Mouse (Mus musculus): ENCODE measurements around the gene Rbbp8nl. TPM values are rescaled to one million over a fixed set of nuclear protein-coding genes. Genes with fewer than 3 reads are reported as not detected.

The Rbbp8nl gene
- polyA plus RNA-seq, 1 experiment from 2014 or later = not detected

GRCm38 (mm10) chr2:180243108-180243507 is 46.6 kb downstream of the Rbbp8nl start:
- H3K27ac ChIP-seq (replicated peaks; ENCODE audit: low read depth, low read length) = no peak overlapping the region
- DNase-seq (no peak), ATAC-seq (ENCODE audit: low FRiP score, low TSS enrichment) (no peak)
- no peaks in the 10 kb centered on the region for H3K9me3 ChIP-seq (ENCODE audit: control insufficient read depth, low read length)
- no peaks in the 10 kb centered on the region for H3K27me3 ChIP-seq (ENCODE audit: control insufficient read depth, insufficient read depth, low read length)
- WGBS = 88% methylated on average over 4 of the region's 4 CpGs
- no peak overlapping the region for H3K9ac ChIP-seq (replicated peaks; ENCODE audit: low read length)
- H3K4me1 ChIP-seq (ENCODE audit: control insufficient read depth, insufficient read depth, low read length) = no peaks in the 10 kb centered on the region
- H3K4me3 ChIP-seq (replicated peaks; ENCODE audit: low read depth, low read length) = no peak overlapping the region
- no peak overlapping the region for H3K4me2 ChIP-seq (ENCODE audit: low read length)
- no peaks in the 10 kb centered on the region for H3K36me3 ChIP-seq (ENCODE audit: control insufficient read depth, insufficient read depth, low read length)

GRCm38 (mm10) chr2:180238591-180238990 is 51.1 kb downstream of the Rbbp8nl start:
- Histone ChIP-seq H3K9ac (replicated peaks; ENCODE audit: low read length) (no peak overlapping the region), H3K36me3 (ENCODE audit: control insufficient read depth, insufficient read depth, low read length) (no peaks in the 10 kb centered on the region), H3K9me3 (ENCODE audit: control insufficient read depth, low read length) (no peaks in the 10 kb centered on the region), H3K4me2 (ENCODE audit: low read length) (no peak overlapping the region), H3K27ac (replicated peaks; ENCODE audit: low read depth, low read length) (no peak overlapping the region), H3K4me3 (replicated peaks; ENCODE audit: low read depth, low read length) (no peak overlapping the region), H3K4me1 (ENCODE audit: control insufficient read depth, insufficient read depth, low read length) (no peaks in the 10 kb centered on the region), H3K27me3 (ENCODE audit: control insufficient read depth, insufficient read depth, low read length) (no peaks in the 10 kb centered on the region)
- no peak for DNase-seq
- no peak for ATAC-seq (ENCODE audit: low FRiP score, low TSS enrichment)
- WGBS = 90% methylated on average over 5 of the region's 5 CpGs

GRCm38 (mm10) chr2:180237601-180238345 is 51.9 kb downstream of the Rbbp8nl start:
- Histone ChIP-seq H3K4me2 (ENCODE audit: low read length) (no peak overlapping the region), H3K9ac (replicated peaks; ENCODE audit: low read length) (no peak overlapping the region), H3K27me3 (ENCODE audit: control insufficient read depth, insufficient read depth, low read length) (no peaks in the 10 kb centered on the region), H3K9me3 (ENCODE audit: control insufficient read depth, low read length) (no peaks in the 10 kb centered on the region), H3K4me3 (replicated peaks; ENCODE audit: low read depth, low read length) (no peak overlapping the region), H3K36me3 (ENCODE audit: control insufficient read depth, insufficient read depth, low read length) (no peaks in the 10 kb centered on the region), H3K4me1 (ENCODE audit: control insufficient read depth, insufficient read depth, low read length) (no peaks in the 10 kb centered on the region), H3K27ac (replicated peaks; ENCODE audit: low read depth, low read length) (no peak overlapping the region)
- 89% methylated on average over 7 of the region's 7 CpGs for WGBS
- DNase-seq (no peak), ATAC-seq (ENCODE audit: low FRiP score, low TSS enrichment) (no peak)

- Histone ChIP-seq H3K4me2 (ENCODE audit: low read length) (no peak overlapping the region), H3K36me3 (ENCODE audit: control insufficient read depth, insufficient read depth, low read length) (no peaks in the 10 kb centered on the region), H3K4me3 (replicated peaks; ENCODE audit: low read depth, low read length) (no peak overlapping the region), H3K9ac (replicated peaks; ENCODE audit: low read length) (no peak overlapping the region), H3K27me3 (ENCODE audit: control insufficient read depth, insufficient read depth, low read length) (no peaks in the 10 kb centered on the region), H3K4me1 (ENCODE audit: control insufficient read depth, insufficient read depth, low read length) (no peaks in the 10 kb centered on the region), H3K27ac (replicated peaks; ENCODE audit: low read depth, low read length) (no peak overlapping the region), H3K9me3 (ENCODE audit: control insufficient read depth, low read length) (no peaks in the 10 kb centered on the region)
- no peak for DNase-seq
- ATAC-seq (ENCODE audit: low FRiP score, low TSS enrichment) = no peak
- 89% methylated on average over 3 of the region's 3 CpGs for WGBS
These were observed 52.7 kb downstream of the Rbbp8nl start for GRCm38 (mm10) chr2:180236930-180237329.

GRCm38 (mm10) chr2:180236500-180236899 is 53.2 kb downstream of the Rbbp8nl start:
- no peaks in the 10 kb centered on the region for H3K9me3 ChIP-seq (ENCODE audit: control insufficient read depth, low read length)
- WGBS = 72% methylated on average over 3 of the region's 3 CpGs

GRCm38 (mm10) chr2:180235788-180236187 is 53.9 kb downstream of the Rbbp8nl start:
- Histone ChIP-seq H3K9ac (replicated peaks; ENCODE audit: low read length) (no peak overlapping the region), H3K4me1 (ENCODE audit: control insufficient read depth, insufficient read depth, low read length) (no peaks in the 10 kb centered on the region), H3K27me3 (ENCODE audit: control insufficient read depth, insufficient read depth, low read length) (no peaks in the 10 kb centered on the region), H3K27ac (replicated peaks; ENCODE audit: low read depth, low read length) (no peak overlapping the region), H3K4me3 (replicated peaks; ENCODE audit: low read depth, low read length) (no peak overlapping the region), H3K36me3 (ENCODE audit: control insufficient read depth, insufficient read depth, low read length) (no peaks in the 10 kb centered on the region), H3K4me2 (ENCODE audit: low read length) (no peak overlapping the region), H3K9me3 (ENCODE audit: control insufficient read depth, low read length) (no peaks in the 10 kb centered on the region)
- WGBS = 91% methylated on average over 4 of the region's 4 CpGs
- DNase-seq (no peak), ATAC-seq (ENCODE audit: low FRiP score, low TSS enrichment) (no peak)

More at GRCm38 (mm10) chr2:180236500-180236899, 53.2 kb downstream of the Rbbp8nl start:
- ATAC-seq (ENCODE audit: low FRiP score, low TSS enrichment) (no peak), DNase-seq (no peak)
- H3K4me3 ChIP-seq (replicated peaks; ENCODE audit: low read depth, low read length) = no peak overlapping the region
- no peak overlapping the region for H3K27ac ChIP-seq (replicated peaks; ENCODE audit: low read depth, low read length)
- no peak overlapping the region for H3K4me2 ChIP-seq (ENCODE audit: low read length)
- H3K36me3 ChIP-seq (ENCODE audit: control insufficient read depth, insufficient read depth, low read length) = no peaks in the 10 kb centered on the region
- no peaks in the 10 kb centered on the region for H3K27me3 ChIP-seq (ENCODE audit: control insufficient read depth, insufficient read depth, low read length)
- H3K4me1 ChIP-seq (ENCODE audit: control insufficient read depth, insufficient read depth, low read length) = no peaks in the 10 kb centered on the region
- H3K9ac ChIP-seq (replicated peaks; ENCODE audit: low read length) = no peak overlapping the region

GRCm38 (mm10) chr2:180234980-180235379 is 54.7 kb downstream of the Rbbp8nl start:
- H3K4me2 ChIP-seq (ENCODE audit: low read length) = no peak overlapping the region
- WGBS = 62% methylated on average over 6 of the region's 6 CpGs

GRCm38 (mm10) chr2:180234353-180234752 is 55.3 kb downstream of the Rbbp8nl start:
- H3K27ac ChIP-seq (replicated peaks; ENCODE audit: low read depth, low read length) = no peak overlapping the region
- 95% methylated on average over 8 of the region's 8 CpGs for WGBS
- DNase-seq = no peak
- no peaks in the 10 kb centered on the region for H3K36me3 ChIP-seq (ENCODE audit: control insufficient read depth, insufficient read depth, low read length)
- H3K9ac ChIP-seq (replicated peaks; ENCODE audit: low read length) = no peak overlapping the region
- H3K4me1 ChIP-seq (ENCODE audit: control insufficient read depth, insufficient read depth, low read length) = no peaks in the 10 kb centered on the region
- H3K27me3 ChIP-seq (ENCODE audit: control insufficient read depth, insufficient read depth, low read length) = no peaks in the 10 kb centered on the region
- ATAC-seq (ENCODE audit: low FRiP score, low TSS enrichment) = no peak
- no peaks in the 10 kb centered on the region for H3K9me3 ChIP-seq (ENCODE audit: control insufficient read depth, low read length)
- no peak overlapping the region for H3K4me2 ChIP-seq (ENCODE audit: low read length)
- H3K4me3 ChIP-seq (replicated peaks; ENCODE audit: low read depth, low read length) = no peak overlapping the region

More at GRCm38 (mm10) chr2:180234980-180235379, 54.7 kb downstream of the Rbbp8nl start:
- Histone ChIP-seq H3K4me1 (ENCODE audit: control insufficient read depth, insufficient read depth, low read length) (no peaks in the 10 kb centered on the region), H3K9me3 (ENCODE audit: control insufficient read depth, low read length) (no peaks in the 10 kb centered on the region), H3K36me3 (ENCODE audit: control insufficient read depth, insufficient read depth, low read length) (no peaks in the 10 kb centered on the region), H3K9ac (replicated peaks; ENCODE audit: low read length) (no peak overlapping the region), H3K27me3 (ENCODE audit: control insufficient read depth, insufficient read depth, low read length) (no peaks in the 10 kb centered on the region), H3K27ac (replicated peaks; ENCODE audit: low read depth, low read length) (no peak overlapping the region), H3K4me3 (replicated peaks; ENCODE audit: low read depth, low read length) (no peak overlapping the region)
- ATAC-seq (ENCODE audit: low FRiP score, low TSS enrichment) (no peak), DNase-seq (no peak)
